Mouse (Mus musculus): ENCODE results near the gene Gsdme.

Gsdme gene

DNA sequence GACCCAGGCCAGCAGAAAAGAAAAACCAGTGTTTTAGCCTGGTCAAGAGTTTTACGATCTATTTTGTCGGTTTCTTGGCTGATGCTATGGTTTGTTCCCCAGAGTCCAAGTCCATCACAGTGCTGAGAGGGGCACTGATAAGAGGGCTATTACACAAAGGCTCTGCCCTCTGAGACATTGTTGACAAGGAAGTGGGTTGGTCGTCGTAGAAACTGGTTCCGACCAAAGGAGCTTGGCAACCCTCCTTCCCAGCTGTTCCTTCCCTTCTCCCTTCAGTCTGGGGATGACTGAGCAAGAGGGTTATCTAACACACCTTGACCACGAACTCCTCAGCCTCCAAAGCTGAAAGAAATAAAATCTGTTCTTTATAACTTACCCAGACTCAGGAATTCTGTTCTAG, at the start of gene Gsdme:
Gene Gsdme (minus strand): TSS at position 193 of the 400 bp plus-strand sequence.
- DNase-seq: no peak

DNA sequence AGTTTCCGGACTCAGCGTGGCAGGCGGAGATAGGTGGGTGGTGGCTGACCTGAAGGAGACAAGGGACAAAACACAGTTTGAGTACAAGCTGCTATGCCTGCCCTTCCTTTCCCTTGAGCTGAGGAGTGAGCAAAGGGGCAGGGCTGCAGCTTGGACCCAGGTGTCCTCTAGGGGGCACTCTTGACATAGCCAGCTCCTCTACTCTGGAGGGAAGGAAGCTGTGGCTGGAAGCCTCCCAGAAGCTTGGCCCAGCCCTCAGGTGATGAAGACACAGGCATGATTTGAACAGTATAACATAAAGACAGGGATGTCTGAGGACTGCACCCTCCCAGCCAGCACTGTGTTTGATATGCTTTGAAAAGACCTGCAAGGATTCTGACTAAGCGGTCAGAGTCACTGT, 49.0 kb upstream of the Gsdme start:
- DNase-seq: peak; percentile 67 to 83

DNA sequence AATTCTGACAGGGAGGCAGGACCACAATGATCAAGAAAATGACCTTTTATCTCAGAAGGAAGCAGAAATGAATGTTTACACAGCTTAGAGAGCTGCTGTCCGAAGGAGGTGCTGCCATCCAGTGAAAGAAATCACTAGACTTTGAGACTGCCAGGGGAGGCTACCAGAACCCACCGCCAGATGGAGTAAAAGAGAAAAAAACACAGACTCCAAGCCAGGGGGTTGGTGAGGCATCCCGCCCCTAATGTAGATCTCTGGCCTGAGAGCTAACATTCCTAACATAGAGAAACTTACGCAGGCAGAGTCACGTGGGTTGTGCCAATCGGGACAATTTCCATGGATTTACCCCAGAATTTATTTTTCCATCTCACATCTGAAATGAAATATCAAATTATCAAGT, 45.4 kb upstream of the Gsdme start:
- peak; percentile 31 to 59 for DNase-seq

DNA sequence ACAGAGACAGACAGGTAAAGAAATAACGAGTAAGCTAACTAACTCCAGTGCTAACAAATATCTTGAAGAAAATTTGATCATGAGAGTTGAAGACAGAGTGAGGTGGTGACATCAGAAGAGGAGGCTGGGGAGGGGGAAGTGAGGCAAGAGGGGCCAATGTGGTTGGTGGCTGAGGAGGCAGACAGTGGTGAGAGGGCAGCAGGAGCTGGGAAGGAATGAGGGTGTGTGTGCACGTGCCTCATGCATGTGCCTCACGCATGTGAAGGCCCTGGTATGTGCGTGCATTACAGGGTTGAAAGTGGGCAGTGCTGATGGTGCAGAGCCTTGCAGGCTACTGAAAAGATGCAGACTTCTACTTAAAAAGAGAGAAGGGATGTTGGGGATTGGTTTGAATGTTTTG, 43.0 kb upstream of the Gsdme start:
- DNase-seq: no peak

DNA sequence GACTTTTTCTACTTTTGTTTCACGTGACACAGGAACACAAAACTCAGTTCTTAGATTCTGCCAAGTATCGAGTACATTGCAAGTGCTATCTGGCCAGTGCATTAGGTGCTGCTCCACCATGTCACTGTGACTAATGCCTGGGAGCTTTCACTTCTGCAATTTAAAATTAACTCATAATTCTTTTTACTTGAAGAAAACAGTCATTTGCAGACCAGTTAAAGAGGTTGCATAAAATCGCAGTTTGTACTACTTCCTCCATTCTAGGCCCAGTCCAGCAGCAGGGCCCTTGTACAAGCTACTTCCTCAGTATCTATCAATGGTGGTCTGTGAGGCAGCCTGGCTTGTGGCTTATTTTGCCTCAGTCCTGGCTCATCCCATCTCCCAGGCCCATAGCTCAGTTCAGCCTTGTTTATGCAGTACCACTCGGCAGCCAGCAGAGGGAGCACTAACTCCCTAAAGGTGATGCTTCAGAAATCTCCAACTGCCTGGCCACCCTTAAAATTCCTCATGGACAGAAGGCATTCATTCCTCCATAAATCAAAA, 41.4 kb upstream of the Gsdme start:
- peak; percentile 68 to 84 for DNase-seq

DNA sequence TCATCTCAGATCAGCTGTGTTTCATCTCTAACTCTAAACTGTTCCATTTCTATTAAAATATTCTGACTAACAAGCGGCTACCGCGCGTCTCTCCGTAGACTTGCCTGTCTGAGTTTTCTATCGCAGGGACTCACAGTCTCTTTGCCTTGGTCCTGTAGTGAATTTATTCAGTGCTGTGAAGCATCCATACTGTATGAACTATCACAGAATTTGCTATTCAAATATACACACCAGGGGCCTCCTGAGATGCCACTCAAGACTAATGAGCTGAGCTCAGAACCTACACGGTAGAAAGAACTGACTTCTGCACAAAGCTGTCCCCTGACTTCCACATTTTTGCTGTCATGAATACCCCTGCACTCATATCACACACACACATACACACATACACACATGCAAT, 37.5 kb upstream of the Gsdme start:
- DNase-seq: no peak

DNA sequence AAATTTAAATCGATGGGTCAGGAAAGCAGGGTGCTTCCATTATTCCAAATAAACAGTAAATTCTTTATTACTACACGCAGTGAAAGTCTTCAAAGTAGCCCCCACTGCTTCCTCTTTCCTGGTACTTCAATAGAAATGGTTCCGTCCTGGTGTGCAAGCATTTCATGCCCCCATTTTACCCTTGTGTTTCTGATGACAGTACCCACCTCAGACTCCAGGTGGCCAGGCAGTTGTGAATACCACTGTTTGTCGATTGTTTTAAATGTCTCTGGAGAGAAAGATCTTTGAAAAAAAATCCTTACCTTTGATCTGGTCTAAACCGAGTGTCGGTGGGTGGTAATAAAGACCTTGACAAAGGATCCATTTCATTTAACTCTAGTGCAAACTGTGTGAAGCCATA, 37.0 kb upstream of the Gsdme start:
- DNase-seq: no peak

DNA sequence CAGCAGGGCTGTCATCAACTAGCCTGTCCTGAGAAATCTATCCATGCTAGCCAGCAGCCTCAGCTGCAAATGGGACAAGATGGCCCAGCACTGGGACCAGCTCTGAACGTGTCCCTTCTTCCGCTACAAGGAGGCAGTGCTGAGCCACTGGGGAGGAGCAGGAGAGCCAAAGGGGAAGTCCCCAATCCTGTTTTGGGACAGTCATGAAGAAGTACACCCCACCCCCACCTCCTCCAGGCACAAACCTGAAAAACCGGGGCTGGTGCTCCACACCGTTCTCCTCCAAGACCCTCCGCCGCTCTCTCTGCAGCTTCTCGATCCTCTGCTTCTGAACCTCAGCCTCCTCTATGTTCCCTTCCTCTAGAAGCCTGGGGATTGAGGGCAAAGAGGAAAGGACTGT, 35.4 kb upstream of the Gsdme start:
- no peak for DNase-seq

DNA sequence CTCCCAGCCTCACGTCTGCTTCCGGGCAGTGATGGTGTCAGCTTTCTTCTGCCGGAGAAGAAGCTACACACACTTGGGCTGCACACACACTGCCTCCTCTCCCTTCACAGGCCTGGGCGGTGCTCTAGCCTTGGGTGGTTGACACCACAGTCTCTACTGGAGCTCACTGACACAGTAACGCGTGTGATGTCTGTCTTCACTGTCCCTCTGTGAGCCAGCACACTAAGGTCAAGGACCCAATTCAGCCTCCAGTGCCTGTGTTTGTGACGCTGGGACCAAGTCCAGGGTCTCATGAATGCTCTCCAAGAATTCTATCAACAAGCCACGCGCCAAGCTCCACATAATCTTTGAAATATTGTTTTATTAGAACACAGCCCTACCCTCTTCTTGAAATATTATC, 34.0 kb upstream of the Gsdme start:
- DNase-seq: no peak

DNA sequence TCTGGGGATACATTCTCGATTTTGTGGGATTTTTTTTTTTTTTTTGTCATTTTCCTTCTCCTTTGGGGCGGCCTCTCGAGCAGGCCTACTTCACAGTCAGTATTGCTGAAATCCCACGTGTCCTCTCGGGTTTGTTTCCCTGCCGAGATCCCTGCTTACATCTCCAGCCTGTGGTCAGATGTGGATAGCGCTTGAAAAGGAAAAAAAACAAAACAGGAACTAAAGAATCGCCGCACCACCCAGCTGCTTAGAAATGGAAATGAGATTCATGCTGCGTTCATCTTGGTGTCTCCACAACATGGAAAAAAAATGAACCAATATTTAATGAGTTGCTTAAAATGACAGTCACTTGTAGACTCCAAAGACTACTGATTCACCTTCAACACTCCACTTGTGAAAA, 31.5 kb upstream of the Gsdme start:
- DNase-seq: no peak

DNA sequence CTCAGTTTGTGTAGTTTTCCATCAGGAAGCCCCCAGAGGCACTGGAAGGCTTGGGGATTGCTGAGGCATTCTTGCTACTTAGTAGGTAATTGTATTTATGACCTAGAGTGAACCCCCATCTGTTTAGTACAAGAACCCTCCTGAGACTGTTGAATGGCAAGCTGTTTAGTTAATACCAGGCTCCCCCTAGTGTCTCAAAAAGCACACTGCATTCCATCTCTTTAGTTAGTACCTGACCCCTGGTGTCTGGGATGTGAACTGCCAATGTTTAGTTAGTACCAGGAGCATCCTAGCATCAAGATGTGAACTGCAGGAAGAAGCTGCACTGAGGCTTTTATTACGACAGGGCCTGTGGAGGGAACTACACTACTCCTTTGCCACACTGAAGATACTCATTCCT, 30.5 kb upstream of the Gsdme start:
- peak in 1 of 2 experiments; percentile 77 for DNase-seq

DNA sequence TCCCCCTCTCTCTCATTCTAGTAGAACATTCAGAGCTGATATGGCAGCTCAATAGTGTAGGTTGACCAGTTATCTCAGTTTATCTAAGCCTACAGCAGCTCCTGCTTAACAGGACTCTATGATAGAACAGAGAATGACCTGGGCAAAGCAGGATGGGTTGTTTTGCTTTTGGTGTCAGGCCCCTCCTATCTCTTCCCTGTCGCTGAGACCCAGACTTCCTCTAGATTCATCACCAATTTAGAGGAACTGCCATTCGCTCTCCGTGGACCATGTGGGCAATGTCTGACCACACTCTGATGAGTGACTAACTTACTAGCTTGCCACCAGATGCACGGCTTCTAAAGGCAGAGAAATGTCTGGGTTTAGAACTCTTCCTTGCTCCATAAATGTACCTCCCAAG, 28.0 kb upstream of the Gsdme start:
- no peak for DNase-seq

DNA sequence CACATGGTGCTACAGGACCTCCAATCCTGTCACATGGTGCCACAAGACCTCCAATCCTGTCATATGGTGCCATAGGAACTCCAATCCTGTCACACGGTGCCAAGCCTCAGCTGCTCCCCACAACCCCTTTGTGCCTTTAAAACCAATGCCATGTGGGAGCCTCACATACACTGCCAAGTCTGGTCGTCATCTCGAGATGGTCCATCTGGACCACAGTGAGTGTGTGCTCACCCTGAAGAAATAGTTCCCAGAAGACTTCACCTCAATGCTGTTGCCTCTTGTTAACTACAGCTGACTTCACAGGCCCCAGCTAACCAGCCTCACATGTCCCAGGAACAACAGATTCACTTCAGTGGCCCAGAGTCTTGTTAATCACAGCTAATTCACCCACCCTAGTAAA, 23.2 kb upstream of the Gsdme start:
- DNase-seq: no peak

DNA sequence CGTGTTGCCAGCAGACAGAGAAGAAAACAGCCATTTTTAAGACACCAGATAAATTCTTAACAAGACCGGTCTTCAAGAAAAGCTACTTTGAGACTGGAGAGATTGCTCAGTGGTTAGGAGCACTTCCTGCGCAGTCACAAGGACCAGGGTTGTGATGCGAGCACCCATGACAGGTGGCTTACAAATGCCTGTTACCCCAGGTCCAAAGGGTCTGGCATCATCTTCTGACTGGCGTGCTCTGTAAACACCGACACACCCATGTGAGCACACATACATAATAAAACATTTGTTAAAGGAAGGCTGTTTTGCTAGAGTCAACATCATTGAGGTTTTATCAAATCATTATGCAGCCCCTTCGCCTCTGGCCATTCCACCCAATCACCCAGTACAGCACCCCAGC, 16.0 kb upstream of the Gsdme start:
- no peak for DNase-seq

DNA sequence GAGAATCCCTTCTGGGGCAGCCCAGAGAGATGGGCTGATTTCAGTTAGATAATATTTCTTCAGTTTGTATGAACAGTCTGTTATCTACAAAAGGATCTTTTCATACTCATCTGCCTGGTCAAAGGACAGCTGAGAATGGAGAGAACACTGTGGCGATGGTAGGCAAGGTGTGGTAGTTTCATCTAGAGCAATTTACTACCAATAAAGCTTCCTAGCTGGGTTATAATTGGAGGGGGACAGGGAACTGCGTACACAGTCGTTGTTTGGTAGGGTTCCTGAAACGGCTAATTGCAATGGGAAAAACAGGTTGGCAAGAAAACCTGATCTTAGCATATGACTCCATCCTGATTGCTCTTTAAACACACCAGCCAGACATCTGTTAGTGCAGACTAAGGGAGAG, 10.3 kb upstream of the Gsdme start:
- no peak for DNase-seq

DNA sequence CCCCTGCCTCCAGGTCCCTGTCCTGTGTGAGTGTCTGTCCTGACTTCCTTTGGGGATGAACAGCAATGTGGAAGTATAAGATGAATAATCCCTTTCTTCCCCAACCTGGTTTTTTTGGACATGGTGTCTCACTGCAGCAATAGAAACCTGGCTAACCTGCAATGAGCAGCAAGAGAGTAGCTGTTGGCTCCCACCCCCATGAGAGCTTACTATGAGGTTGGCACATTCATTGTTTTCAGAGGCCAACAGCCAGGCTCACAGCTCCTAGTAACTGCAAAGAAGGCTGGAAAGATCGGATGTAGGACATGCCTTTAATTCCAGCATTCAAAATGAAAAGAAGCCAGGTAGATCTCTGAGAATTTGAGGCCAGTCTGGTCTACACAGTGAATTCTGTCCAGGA, 9.8 kb upstream of the Gsdme start:
- DNase-seq: no peak

DNA sequence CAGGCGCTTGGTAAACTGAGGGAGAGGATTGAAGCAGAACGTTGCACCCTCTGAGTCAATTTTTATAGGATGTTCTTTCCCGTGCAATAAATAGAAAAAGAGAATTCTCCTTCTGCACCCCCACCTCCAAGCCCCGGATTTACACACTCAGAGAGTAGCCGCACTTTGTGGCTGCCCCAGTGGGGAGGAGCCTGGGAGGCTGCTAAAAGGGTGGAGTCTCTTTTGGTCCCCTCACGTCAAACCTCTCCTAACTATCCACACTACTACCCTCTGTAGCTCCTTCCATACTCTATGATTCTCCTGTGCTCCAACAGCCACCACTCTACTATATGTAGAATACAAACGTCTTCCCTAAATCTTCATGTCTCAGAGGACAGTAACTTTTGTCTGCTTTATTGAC, 1.4 kb downstream of the Gsdme start:
- no peak for DNase-seq

DNA sequence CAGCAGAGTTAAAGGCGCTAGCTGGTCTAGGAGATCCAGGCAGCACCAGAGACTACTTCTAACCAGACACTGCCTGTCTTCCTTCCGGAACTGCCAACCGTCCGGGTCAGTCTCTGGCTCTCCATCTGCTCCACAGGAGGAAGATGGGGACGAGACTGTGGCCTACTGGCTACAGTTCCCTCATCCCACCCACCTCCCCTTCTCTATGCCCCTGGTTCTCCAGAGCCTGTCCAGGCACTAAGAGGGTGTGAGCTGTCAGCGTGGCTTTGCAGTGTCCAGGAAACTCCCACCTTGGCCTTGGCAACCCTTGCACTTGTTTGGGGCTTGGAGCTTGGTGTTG, 1.8 kb downstream of the Gsdme start:
- DNase-seq: no peak

DNA sequence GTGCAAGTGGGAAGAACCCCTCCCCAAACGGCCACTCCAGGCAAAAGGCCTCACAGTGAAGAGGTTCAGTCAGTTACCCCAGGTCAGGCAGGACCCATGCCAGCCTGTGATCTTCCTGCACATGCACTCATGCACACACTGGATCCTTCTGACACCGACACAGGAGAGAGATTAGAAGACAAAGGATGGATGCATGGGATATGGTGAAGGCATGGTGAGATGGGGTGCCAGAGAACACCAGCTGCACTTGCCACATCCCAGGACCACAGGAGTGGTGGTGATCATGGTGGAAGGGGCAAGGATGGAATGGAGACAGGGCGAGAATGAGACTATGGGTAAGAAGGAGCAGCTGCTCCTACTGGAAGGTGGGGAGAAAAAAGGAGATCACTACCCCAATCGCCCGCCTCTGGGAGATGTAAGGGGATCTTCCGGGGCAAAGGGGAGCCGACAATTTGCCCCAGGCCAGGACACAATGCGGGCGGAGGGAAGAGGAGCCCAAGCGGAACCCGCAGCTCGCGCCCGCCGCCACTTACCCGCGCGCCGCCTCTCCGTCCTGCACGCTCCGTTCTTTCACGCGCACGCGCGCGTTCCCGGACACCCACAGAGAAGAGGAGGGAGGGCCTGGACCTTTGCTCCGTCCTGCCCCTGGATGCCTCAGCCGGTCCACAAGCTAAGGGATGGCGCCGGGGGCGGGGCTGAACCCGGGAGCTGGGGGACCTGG, 2.3 kb downstream of the Gsdme start:
- DNase-seq: peak; percentile 85 to 88

DNA sequence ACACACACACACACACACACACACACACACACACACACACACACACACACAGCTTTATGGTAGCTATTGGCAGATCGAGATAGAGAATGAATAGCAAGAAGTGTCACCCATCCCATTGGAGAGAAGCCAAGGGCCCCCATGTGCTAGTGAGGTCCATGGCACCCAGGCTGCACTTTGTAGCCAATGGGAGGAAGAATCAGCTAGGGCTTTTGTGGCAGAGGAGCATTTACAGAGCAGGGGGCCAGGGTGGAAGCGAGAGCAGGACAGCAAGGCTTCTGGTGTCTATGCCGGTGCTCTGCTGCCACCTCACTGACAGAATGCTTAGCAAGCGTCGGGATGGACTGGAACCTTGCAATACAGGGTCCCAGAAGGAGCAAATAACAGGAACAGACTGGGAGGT, 8.3 kb downstream of the Gsdme start:
- no peak for DNase-seq

DNA sequence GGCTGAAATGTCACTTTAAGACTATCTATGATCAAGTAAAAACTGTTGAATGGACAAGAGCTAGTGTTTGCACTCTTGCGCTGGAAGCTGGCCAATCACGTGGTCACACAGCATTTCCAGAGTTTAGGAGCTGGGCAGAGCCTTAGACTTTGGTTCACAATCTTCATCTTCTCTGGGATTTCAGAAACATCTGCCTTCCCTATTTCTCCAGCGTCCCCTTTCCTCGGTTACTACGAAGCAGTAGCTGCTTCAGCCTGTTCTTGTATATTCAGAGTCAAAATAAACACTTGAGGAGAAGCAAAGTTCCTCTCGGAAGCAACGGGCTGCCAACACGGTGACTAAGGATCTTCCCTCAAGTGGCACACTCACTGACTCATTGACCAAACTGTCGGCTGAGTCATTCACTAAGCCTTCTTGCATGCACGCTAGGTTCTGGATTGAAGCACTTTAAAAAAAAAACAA, 8.9 kb downstream of the Gsdme start:
- DNase-seq: peak; percentile 66 to 75

DNA sequence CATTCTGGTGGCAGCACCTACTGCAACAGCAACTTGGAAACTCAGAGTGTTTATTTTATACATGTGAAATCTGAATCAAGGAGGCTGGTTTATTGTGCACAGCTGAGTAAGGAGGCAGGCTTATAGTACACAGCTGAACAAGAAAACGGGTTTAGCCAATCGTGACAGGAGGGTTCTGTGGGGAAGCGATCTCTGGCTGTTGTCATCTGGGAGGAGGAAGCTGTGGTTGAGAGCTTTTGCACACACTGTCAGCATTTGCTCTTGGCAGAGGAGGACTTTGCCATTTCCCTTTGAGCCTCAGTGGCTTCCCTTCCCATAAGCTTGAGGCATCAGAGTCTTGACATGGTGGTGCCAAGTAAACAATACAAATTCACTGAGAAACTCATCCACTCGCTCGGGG, 11.0 kb downstream of the Gsdme start:
- peak; percentile 33 to 49 for DNase-seq

DNA sequence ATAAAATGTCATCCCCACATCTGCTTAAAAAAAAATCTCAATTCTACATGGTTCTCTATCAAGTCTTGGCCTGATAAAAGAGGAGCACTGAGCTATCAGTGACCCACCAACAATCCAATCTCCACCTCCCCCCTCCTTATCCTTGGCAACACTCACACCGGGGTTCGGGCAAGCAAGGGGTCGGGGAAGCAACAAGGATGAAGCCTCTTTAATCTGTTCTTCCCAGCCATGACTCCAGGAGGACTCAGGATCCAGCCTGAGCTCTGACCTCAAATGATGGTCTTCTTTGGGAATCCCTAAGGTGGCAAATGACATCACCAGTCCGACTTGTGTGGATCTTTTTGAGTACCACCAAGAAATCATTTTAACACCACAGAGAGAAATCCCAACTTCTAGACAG, 15.9 kb downstream of the Gsdme start:
- DNase-seq: no peak

DNA sequence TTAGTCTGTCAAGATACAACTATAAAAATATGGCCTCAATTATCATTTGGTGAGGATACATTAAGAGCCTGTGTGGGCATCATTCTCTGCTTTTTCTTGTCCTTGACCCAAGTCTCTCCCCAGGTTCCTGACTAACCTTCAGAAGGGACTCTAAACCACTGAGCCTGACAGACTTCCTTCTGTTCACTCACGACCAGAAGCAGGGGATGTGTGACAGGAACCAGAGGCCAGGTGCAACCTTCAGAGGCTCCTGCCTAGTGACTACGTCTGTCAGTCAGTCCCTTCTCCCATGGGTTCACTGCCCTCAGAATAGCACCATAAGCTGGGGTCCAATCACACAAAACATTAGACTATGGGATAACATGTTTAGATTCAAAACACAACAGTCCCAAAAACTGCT, 16.3 kb downstream of the Gsdme start:
- no peak for DNase-seq

DNA sequence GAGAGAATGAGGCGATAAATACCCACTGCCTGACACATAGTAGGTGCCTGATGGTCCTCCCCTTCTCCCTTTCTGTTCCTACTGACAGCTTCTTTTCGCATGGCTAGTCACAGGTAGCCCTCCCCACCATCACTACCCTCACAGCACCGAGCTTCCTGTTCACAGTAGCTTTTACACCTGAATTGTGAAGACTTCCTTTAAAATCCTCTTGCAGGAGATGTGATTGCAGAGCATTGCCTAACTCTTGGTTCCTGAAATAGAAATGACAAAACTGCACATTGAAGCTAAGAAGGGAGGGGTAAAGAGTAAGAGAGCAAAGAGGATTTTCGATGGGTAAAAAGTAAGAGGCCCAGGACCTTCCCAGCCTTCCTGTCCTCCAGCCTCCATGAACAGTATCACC, 18.7 kb downstream of the Gsdme start:
- no peak for DNase-seq

All from lung, postnatal 4 days (tissue).